Mouse (Mus musculus) kidney, postnatal 14 days (tissue): Measurements from ENCODE around the gene Parp3.

Source experiments
- DNase-seq: peaks from one replicate; pipeline ENCODE4 v3.0.0; 2022; ENCODE audit warnings: mixed read lengths

The Parp3 gene

DNA sequence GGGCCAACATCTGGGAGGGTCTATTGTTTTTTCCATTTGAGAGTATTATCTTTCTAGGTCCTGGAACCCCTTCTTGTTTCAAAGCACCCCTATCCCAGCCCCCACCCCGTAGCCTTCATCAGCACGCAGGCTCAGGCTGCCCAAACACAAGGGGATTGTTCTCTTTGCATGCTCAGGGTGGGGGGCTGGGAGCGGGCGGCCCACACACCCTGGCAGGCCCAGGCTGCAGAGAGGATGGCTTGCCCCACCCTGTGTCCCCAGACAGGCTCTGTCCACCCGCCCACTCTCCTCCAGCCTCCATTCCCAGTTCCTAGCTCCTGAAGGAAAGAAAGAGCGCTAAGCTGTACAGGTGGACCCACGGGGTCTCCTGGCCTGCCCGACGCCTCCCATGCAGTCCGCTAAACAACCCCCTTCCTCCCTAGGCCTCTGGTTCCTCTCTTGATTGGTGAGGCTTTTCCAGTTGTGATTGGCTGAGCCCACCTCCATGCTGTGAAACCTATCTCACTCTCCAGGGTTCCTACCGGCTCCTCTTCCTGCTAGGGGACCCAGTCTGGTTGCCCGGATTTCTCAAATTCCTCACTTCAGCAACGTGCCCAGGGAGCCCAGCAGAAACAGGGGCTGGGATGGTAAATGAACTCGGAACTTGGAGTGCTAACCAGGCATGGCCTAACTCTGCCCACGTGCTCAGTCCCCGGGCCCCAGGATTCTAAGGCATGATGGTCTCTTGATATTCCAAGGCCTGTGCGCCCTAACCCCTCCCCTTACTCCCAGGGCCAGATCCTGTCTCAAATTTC is 21.7 kb downstream of the Parp3 start:
- DNase-seq, result no peak

DNA sequence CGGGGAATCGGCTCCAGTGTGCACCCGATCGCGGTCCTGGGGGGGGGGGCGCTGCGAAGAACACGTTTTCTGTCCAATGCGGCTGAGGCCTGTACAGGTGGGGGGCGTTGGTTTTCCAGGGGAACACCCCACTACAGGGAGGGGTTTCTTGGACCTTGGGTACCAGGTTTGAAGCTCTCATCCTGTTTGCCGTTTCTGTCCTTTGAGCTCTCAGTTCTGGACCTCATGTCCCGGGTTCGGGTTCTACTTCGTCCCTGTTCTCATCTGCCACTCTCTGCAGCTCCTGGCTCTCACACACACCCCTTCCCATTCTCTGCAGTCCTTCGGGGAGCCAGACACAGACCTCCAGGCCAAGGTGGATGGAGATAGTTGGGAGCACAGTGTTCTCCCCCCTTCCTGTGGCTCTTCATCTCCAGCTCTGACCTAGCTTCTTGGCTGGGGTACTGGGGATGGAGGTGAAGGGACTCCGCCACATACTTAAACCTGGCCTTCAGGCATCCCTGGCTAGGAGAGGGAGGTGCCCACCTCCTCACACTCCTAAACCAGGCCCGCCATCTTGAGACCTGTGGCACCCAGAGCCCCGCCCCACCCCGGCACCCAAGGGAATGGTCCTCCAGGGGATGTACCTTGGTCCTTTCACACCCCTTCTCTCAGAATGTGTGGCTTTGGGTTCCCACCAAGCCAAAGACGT is 22.5 kb downstream of the Parp3 start:
- no peak for DNase-seq

DNA sequence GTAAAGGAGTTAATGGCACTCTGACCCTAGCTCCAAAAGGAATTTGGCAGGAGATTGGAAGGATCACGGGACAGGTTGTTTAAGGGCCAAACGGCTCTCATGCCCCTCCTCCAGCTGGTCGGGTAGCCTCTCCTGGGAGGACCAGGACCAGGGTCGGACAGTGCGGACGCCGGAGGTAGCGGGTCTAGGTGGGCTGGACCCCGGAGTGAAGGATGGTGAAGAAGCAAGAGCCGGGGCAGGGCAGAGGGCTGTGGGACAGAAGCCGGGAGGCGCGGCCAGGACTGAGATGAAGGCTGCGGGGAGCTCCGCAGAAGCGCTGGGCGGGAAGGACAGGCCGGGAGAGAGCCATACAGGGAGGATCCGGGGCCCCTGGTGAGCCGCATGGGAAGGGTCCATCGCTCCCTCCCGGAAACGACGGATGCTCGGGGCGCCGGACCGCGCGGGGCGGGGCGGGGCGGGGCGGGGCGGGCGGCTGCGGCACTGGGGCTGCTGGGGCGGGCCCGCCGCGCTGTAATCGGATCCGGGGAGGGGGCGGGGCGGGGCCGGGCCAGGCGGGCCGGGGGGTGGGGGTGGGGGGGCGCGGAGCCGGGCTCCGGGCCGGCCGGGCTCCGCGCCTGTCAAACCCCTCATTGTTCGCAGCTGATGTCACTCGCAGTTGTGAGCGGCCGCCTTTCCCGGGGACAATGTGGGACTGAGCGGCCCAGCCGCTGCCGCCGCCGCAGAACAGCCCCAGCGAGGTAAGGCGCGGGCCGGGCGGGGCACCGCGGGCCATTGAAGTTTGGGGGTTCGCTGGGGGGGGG is 23.3 kb downstream of the Parp3 start, which contains the start of gene Pcbp4:
Gene Pcbp4, plus strand, starts transcription at position 21 of the 800 bp plus-strand sequence.
- peak; percentile 87 for DNase-seq

DNA sequence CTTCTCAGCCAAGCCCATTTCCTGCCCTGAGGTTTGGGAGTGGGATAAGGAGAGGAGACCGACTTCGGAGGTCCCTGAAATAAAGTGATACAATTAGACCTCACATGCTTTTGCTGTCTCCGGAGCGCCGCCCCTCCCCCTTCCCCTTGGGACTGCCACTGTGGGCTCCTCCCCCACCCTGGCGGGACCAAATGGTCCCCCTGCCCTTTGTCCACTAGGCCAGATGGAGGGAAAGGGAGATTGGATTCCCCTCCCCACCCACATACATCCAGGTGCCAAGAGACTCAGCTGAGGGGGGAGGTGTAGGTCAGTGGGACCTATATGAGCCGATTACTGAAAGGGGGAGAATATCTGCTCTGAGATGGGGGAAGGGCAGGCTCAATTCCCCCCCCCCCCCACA is 23.9 kb downstream of the Parp3 start:
- DNase-seq, result peak; percentile 84

DNA sequence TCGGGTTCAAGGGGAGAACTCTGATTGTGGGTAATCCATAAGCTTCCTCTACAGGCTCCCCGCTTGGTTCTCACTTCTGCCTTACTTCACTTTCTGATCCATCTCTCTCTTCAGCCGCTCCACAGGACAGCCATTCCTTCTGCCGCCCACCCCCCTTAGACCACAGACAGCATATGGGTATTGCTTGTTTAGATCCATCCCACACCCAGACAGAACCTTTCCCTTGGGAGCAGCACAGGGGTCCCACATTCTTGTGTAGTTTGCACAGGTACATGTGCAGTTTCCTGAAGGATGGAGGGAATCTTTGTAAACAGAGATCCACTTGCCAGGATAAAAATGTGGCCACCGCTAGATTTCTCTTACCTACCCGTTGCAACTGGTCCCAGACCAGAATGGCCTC is 24.4 kb downstream of the Parp3 start:
- no peak for DNase-seq

DNA sequence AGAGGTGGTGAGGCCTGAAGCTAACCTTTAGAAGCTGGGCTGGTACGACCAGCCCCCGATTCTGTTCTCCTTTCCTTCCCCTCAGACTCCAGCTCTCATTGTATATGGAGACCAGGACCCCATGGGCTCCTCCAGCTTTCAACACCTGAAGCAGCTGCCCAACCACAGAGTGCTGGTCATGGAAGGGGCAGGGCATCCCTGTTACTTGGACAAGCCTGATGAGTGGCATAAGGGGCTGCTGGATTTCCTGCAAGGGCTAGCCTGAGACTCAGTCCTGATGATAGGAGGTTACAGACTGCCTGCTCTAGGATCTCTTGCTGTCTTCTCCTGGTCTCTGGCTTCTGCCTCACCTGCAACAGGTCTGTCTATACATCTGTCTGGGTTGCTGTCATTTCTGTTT is 24.9 kb downstream of the Parp3 start:
- DNase-seq, result no peak

DNA sequence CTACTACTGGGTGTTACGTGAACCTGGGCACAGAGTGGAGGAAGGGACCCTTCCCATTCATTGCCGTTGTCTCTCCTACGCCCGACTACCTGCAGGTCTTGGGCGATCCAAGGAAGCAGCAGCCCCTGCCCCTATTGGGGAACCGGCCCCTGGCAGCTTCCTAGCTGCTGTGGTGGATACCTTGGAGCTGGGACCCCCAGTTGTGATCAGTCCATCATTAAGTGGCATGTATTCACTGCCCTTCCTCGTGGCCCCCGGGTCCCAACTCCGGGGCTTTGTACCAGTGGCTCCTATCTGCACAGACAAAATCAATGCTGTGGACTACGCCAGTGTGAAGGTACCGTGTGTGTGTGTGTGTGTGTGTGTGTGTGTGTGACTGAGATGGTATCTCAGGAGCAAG is 25.5 kb downstream of the Parp3 start:
- DNase-seq, result no peak

DNA sequence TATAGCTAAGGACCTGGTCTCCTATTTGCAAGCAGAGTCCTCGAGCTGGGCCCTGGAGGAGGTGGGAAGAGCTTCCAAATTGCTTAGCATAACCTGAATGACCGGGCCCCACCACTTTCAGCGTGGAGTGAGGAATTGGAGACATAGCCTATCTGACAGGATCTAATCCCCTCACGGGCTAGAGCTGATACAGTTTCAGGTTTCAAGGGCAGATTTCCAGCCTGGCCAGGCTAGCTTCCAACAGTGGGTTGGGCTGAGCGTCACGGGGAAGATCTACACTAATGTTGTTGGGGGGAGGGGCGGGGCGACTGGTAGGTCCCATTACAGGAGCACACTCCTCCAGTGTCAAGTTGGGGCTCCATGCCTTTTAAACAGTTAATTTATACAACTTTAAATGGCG is 26.1 kb downstream of the Parp3 start:
- DNase-seq, result peak; percentile 88

DNA sequence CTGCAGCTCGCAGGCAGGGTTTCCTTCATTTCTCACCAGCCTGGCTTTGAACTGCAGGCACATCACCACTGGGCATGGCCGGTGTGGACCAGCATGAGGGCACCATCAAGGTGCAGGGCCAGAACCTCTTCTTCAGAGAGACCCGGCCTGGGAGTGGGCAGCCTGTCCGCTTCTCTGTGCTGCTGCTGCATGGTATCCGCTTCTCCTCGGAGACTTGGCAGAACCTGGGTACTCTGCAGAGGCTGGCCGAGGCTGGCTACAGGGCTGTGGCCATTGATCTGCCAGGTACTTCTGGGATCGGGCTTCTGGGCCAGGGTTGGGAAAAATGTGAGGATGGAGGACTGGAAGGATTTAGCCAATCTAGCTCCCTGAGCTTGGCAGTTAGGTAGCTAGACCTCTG is 26.8 kb downstream of the Parp3 start:
- no peak for DNase-seq

DNA sequence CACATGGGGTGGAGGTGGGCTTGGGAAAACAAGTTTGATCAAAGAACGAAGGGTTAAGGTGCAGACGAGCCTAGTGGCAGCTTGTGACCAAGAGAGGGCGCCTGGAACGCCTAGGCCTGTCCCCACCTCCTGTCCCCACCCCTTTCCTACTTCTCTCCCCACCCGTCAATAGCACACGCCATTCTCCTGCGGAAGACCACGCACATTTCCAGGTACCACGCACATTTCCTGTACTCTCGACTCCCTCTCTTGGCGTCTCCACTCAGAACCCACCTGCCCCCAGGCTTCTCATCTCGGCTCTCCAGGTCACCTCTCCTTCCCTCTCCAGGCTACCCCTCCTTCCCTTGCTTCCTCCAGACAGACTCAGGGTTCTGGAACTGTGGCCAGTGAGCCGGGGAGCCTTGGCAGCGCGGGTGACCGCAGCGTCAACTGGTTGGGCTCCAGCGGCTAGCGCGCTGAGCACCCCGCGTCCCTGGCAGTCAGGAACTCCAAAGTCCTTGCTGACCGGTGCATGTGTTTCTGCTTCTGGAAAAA is 28.2 kb downstream of the Parp3 start:
- peak; percentile 88 for DNase-seq

DNA sequence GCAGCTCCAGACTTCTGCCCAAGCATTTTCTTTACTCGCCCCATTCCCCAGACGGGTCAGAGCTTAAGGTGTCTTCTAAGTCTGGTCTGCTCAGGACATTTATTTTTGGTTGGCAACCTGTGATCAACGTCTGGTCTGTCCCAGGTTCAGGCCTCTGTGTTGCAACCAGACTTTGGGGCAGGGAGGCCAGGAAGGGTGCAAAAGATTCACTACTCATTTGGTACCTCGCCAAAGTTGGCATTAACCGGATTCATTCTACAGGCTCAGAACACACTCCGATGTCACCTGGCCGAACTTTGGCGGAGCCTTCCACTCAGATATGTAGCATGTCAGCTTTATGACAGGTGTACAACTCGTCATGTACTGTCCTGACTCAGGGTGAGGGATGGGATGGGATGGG is 28.8 kb downstream of the Parp3 start:
- peak; percentile 44 for DNase-seq

DNA sequence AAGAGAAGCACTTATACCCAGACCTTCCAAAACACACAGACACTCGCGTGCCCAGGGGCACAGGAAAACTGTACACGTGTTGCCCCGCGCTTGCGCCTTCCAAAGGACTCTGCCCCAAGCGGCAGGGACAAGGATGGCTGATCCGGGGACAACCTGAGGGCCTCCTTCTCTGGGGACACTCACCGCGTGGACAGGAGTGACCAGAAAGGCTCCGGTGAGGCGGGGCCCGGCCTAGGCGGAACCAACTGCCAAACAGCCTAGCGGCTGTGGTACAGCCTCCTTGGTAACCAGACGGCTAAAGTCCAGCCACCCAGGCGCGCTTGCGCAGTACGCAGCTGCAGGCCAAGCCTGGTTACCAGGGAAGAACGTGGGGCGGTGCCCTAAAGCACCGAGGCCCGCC is 29.4 kb downstream of the Parp3 start, which contains the start of the genes Abhd14b and Abhd14a:
Gene Abhd14b, plus strand, starts transcription at position 112 of the 400 bp plus-strand sequence.
Gene Abhd14a, minus strand, starts transcription at position 331 of the 400 bp plus-strand sequence.
- DNase-seq, result peak; percentile 98

DNA sequence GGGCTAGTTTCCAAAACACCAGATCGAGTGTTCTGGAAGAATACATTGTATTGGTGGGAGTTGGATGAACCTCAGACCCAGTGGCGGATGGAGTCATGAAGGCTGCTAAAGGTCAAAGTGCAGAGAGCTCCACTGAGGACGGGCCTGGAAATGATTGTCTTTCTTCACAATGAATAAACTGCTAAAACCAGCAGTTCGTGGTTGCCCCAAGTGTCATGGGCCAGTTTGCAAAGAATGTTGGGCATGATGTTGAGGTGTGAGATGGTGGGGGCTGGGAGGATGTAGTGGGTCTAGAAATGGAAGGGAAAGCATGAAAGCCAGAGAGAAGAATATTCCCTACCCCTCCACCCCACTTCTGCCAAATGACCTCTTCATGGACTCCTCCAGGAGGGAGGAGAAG is 31.9 kb downstream of the Parp3 start:
- peak; percentile 51 for DNase-seq

DNA sequence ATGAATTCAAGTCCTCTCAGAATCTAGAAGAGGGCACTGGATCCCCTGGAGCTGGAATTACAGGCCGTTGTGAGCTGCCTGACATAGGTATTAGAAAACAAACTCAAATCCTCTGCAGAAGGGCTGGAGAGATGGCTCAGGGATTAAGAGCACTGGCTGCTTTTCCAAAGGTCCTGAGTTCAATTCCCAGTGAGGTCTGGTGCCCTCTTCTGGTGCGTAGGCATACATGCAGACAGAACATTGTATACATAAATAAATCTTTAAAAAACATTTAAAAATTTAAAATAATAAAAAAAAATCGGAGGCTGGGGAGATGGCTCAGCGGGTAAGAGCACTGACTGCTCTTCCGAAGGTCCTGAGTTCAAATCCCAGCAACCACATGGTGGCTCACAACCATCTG is 34.1 kb downstream of the Parp3 start:
- no peak for DNase-seq

DNA sequence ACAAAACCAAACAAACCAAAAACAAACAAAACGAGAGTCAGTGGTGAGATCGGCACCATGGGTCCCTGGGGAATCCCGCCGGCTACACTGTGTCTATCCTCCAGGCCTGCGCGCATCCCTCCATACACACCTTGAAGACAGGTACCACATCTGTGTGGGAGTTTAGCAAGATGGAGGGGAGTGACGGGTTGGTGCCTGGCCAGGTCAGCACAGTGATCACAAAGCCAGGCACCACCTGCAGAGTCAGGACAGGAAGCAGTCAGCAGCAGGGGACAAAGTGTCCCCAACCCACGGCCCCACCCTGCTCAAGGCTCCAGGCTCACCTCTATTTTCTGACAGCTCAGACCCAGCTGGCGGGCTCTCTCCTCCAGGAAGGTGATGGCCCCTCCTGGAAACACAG is 40.2 kb downstream of the Parp3 start:
- no peak for DNase-seq

DNA sequence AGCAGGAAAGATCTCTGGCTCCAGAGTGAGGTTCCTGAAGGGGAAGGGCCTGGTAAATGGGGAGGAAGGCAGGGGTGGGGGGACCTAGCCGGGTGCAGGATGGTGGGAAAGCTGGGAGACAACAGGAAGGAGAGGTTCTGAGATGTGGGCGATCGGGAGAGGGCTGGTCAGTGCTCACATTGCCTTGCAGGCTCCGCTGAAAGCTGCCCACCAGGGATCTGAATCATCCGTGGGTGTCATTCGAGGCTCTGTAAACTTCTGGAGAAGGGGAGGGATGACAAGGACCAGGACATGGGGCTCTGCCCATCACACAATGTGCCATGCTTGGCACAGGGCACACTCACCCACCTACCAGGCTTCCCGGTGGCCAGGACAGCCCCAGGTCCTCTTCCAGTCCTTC is 43.4 kb downstream of the Parp3 start:
- DNase-seq, result no peak

DNA sequence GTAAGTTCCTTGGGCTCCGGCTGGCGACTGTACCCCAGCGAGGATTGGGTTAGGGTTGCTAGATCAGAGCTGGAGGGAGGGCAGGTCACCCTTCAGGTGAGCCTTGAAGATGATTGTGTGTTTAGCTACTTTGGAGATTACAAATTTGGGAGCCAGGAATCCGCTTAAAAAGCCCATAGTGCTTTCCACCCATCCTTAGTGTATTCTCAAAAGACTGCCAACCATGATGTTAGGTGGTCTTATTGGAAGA is 46.8 kb downstream of the Parp3 start:
- no peak for DNase-seq

DNA sequence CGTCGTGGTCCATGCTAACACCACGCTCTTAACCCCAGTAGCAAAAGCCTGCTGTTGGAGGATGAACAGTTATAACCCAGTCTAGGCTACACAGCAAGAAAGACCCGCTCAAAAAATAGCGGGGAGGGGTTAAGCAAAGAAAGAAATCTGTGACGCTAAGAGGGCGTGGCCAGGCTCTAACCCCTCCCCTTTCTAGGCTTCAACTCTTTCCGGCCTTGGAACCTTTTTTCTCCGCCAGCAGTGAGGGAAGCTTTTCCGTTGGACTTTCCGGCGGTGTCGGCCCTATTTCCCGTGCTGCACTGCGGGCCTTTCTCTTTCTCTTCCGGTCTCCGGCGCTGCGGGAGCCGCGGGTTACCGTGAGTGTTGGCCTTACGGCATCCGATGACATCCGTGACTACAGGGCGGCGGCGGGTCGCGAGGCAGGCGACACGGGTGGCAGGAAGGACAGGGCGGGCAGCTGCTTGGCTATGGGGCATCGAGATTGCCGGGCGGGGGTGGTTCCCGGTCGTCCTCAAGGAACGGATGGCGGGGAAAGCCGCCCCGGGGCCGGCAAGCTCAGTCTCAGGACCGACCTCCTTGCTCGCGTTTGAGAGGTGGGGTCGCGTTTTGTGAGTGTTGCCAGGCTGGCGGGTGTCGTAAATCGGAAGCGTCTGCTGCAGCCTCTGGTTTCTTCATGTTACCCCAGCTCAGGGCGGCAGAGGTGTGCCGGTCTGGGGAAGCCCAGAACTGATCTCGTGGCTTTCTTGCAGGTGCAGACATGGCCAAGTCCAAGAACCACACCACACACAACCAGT is 47.3 kb downstream of the Parp3 start, which contains the start of gene Rpl29:
Gene Rpl29, plus strand, starts transcription at position 234 of the 794 bp plus-strand sequence.
- DNase-seq, result peak; percentile 97

DNA sequence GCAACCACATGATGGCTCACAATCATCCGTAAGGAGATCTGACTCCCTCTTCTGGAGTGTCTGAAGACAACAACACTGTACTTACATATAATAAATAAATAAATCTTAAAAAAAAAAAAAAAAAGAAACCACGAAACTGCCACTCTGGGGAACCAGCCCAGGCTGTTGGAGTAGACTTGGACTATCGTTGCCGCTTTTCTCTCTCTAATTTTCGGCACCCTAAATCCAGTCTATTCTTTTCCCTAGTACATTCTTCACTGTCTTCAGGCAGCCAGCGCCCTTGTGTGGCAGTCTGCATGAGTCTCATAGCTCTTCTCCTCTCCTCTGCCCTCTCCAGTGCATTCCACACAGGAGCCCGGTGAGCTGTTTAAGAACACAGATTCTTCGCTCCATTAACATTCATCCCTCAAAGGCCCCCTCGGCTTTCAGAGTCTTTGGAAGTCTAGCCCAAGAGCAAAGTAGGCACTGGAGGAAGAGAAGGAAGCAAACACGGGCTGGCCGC is 48.0 kb downstream of the Parp3 start:
- no peak for DNase-seq

DNA sequence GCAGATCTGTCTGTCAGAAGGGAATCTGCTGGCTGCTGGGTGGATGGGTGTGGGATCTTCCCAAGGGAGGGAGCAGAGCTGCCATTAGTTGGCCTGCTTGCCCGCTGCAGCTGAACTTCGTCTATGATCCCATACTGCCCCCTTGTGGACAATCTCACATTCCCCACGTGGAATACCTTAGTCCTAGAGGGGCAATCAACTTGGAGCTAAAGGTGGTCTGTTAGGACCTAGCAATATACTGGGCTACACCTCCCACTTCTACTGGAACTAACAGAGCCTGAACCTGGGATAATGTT is 54.9 kb downstream of the Parp3 start:
- DNase-seq, result peak; percentile 92

DNA sequence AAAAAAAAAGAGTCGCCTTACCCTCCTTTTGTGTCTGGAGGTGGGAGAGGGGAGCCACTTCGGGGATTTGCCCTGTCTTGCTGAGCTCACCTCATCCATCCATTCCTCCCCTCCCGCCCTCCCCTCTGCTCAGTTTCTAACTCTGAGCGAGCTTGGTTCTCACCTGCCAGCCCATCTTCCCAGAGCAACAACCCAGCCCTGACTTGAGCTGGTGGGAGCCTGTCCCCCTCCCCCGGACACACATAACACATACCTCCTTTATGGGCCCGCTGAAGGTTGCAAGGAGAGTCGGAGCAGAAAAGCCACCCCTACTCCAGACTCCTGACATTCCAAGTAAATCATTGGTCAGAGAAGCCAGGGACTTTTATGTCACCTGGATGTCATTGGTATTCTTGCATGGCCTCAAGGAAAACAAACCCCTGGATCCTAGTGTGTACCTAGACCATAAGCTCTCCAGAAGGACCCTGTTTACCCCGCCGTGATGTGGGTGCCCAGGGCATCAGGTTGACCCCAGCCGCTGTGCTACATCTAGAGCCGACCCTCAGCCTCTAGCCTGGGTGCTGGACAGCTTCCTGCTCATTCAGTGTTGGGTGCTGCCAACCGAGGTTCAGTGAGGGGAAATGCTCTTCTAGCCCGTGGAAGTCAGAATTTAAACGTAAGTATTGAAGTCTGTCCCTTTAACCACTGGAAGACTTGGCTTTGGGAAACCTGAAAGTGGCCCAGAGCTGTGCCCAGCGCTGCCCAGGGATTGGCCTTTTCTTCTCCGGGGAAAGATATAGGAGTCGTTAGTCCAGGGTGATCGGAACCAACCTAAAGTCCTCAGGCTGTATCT is 55.5 kb downstream of the Parp3 start:
- DNase-seq, result no peak

DNA sequence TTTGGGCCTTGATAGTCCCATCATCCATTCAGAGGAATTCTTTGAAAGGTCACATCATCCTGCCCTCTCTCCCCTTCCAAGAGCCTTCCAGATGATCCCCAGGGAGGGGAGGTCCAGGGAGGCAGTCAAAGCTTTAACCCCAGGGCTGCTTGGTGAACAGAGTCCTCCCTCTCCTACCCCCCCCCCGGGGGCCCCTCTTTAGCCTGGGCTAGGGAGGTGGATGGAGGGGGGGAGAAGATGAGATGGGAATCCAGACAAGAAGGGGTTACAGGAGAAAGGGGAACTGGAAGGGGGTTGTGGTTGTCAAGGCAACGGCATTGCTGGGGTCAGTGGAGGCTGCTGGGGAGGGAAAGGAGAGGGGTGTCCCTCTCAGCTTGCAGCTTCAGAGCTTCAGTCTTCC is 56.1 kb downstream of the Parp3 start:
- DNase-seq, result no peak
